Mouse (Mus musculus) adrenal gland, postnatal 0 days (tissue): ENCODE data around the gene Pum3. TPM values are rescaled to one million over a fixed set of nuclear protein-coding genes. Genes with fewer than 3 reads are reported as not detected.

Source experiments
- polyA plus RNA-seq: library from polyadenylated mRNA; unstranded; fragments of >200 nt; fragmentation: Nextera tagmentation; extraction: Ambion mirVana; gene quantifications from 2 replicates; pipeline ENCODE4 v1.2.1, GENCODE M21; 2015

Pum3 gene
- 44.0 and 57.7 TPM in 2 replicates for polyA plus RNA-seq

DNA sequence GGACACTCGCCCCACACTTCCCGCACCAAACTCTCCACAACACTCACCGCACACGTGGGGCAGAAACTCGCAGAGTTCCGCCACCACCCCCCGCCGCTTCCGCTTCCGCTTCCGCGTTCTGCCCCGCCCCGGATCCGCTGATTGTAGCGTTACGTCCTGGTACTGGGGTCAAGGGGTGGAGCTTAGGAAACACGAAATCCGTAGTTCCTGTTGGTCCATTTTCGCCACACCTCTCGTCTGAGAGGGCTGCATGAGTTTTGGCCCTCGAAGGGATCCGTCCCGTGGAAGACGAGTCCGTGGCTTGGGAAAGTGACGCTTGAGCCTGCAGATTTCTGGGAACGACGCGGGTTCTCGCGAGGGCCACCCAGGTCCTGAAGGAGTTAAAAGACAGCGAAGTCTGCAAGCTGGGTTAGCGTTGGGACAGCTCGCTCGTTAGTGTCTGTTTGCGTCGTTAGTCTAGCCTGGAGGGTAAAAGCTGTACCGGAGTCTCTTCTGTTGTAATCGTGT lies at the start of gene Pum3:
TSS of gene Pum3 (minus strand) at position 81 of the 507 bp plus-strand sequence.

Other genes with a start within 250 kb of the Pum3 start
- 16.3 and 18.8 TPM in 2 replicates for gene Vldlr, start 213.3 kb downstream of the Pum3 start, polyA plus RNA-seq
- gene Kcnv2, start 107.2 kb downstream of the Pum3 start, polyA plus RNA-seq, result 0.03 and 0.08 TPM in 2 replicates